Mouse (Mus musculus) spleen, adult 2 months (tissue): ENCODE measurements around the gene Abca6. TPM values are rescaled to one million over a fixed set of nuclear protein-coding genes. Genes with fewer than 3 reads are reported as not detected.

Experiments used
- DNase-seq, 2 experiments: peaks; one replicate each; pipeline versions ENCODE4 v3.0.0 to v3.0.0-alpha.2; 2012 to 2021; ENCODE audit warnings: low spot score in 2 of 2, low read depth in 1 of 2
- H3K27ac ChIP-seq: fragments of 200-500 bp; 2 replicates; pipeline ENCODE4 v1.5.1; 2012; ENCODE audit warnings: low read length, inconsistent platforms; ENCODE audit not compliant: insufficient read depth
- H3K27me3 ChIP-seq: fragments of 200-500 bp; 2 replicates; pipeline ENCODE4 v1.6.1; 2012; ENCODE audit warnings: mild to moderate bottlenecking, moderate library complexity, low read length, inconsistent platforms; ENCODE audit not compliant: control insufficient read depth, insufficient read depth
- H3K36me3 ChIP-seq: fragments of 200-500 bp; 2 replicates; pipeline ENCODE4 v1.6.1; 2012; ENCODE audit warnings: mild to moderate bottlenecking, low read length, inconsistent platforms; ENCODE audit not compliant: control insufficient read depth, insufficient read depth
- H3K4me1 ChIP-seq: fragments of 200-500 bp; 2 replicates; pipeline ENCODE4 v1.6.1; 2011; ENCODE audit warnings: inconsistent platforms; ENCODE audit not compliant: control insufficient read depth, insufficient read depth, insufficient read length
- H3K4me3 ChIP-seq: fragments of 200-500 bp; 2 replicates; pipeline ENCODE4 v1.5.1; 2011; ENCODE audit warnings: mild to moderate bottlenecking, inconsistent platforms; ENCODE audit not compliant: insufficient read depth, insufficient read length; ENCODE audit errors: extremely low read depth
- CTCF ChIP-seq: fragments of 200-500 bp; IDR thresholded peaks from 2 replicates; pipeline ENCODE4 v1.5.1; 2011; ENCODE audit warnings: mild to moderate bottlenecking, inconsistent platforms; ENCODE audit not compliant: insufficient read depth, insufficient read length, insufficient replicate concordance; ENCODE audit errors: extremely low read depth
- POLR2A ChIP-seq: fragments of 200-500 bp; IDR thresholded peaks from 2 replicates; pipeline ENCODE4 v1.6.1; 2011; ENCODE audit warnings: low read depth, low read length, inconsistent platforms
- WGBS: fragments of 180-500 bp; shearing (Covaris S2); methylation state at CpG from one replicate; pipeline ENCODE4 v1.1.7; 2018; 5-methylcytosine and 5-hydroxymethylcytosine counted together
- polyA plus RNA-seq: library from polyadenylated mRNA; depleted of rRNA; stranded (reverse); fragments of >200 nt; gene quantifications from 2 replicates; pipeline ENCODE4 v1.2.3, GENCODE M21; 2012

Abca6 gene
- polyA plus RNA-seq, 1 experiment, result 0.04 TPM

- Histone ChIP-seq H3K27me3 (no peaks in the 10 kb centered on the region), H3K36me3 (no peaks in the 10 kb centered on the region), H3K27ac (no peak overlapping the region), H3K4me1 (no peaks in the 10 kb centered on the region), H3K4me3 (no peak overlapping the region)
- DNase-seq, result no peak
- TF ChIP-seq POLR2A (no peak), CTCF (no peak)
- WGBS, result 79% methylated on average over 5 of the region's 5 CpGs
Observed at GRCm38 (mm10) chr11:110203930-110204329, 47.6 kb downstream of the Abca6 start.

GRCm38 (mm10) chr11:110198882-110199281, 52.7 kb downstream of the Abca6 start:
- 82% methylated on average over 3 of the region's 3 CpGs for WGBS
- no peaks in the 10 kb centered on the region for H3K27me3 ChIP-seq
- no peak for DNase-seq
- no peak for TF ChIP-seq POLR2A
- no peak for TF ChIP-seq CTCF
- H3K36me3 ChIP-seq, result no peaks in the 10 kb centered on the region
- no peaks in the 10 kb centered on the region for H3K4me1 ChIP-seq
- no peak overlapping the region for H3K4me3 ChIP-seq
- H3K27ac ChIP-seq, result no peak overlapping the region

GRCm38 (mm10) chr11:110196561-110197306, 54.8 kb downstream of the Abca6 start:
- no peaks in the 10 kb centered on the region for H3K36me3 ChIP-seq
- H3K27me3 ChIP-seq, result no peaks in the 10 kb centered on the region
- no peak overlapping the region for H3K4me3 ChIP-seq
- no peak for DNase-seq
- 85% methylated on average over 8 of the region's 8 CpGs for WGBS
- H3K27ac ChIP-seq, result no peak overlapping the region
- TF ChIP-seq POLR2A, result no peak
- TF ChIP-seq CTCF, result no peak
- no peaks in the 10 kb centered on the region for H3K4me1 ChIP-seq

GRCm38 (mm10) chr11:110195310-110195709, 56.3 kb downstream of the Abca6 start:
- Histone ChIP-seq H3K4me1 (no peaks in the 10 kb centered on the region), H3K4me3 (no peak overlapping the region), H3K27ac (no peak overlapping the region), H3K36me3 (no peaks in the 10 kb centered on the region), H3K27me3 (no peaks in the 10 kb centered on the region)
- WGBS, result 90% methylated on average over 4 of the region's 4 CpGs
- TF ChIP-seq POLR2A (no peak), CTCF (no peak)
- DNase-seq, result no peak

GRCm38 (mm10) chr11:110171212-110171611, 80.4 kb downstream of the Abca6 start:
- no peak for DNase-seq
- 90% methylated on average over 3 of the region's 3 CpGs for WGBS
- Histone ChIP-seq H3K4me1 (no peaks in the 10 kb centered on the region), H3K4me3 (no peak overlapping the region), H3K27me3 (no peaks in the 10 kb centered on the region), H3K36me3 (no peaks in the 10 kb centered on the region), H3K27ac (no peak overlapping the region)
- TF ChIP-seq CTCF, result no peak
- TF ChIP-seq POLR2A, result no peak

GRCm38 (mm10) chr11:110167459-110168251, 83.9 kb downstream of the Abca6 start, which contains the start of gene Abca9:
Gene Abca9 (minus strand): TSS chr11:110168196.
- DNase-seq, result no peak
- Histone ChIP-seq H3K36me3 (no peaks in the 10 kb centered on the region), H3K4me3 (peak within 1 kb of the TSS; percentile 30), H3K27me3 (no peaks in the 10 kb centered on the region), H3K4me1 (no peaks in the 10 kb centered on the region), H3K27ac (peak within 1 kb of the TSS; percentile 28; the same call in 1 of the 2 replicates)
- WGBS, result 70% methylated on average over 12 of the region's 12 CpGs
- TF ChIP-seq CTCF (no peak), POLR2A (no peak)
